Mouse (Mus musculus): ENCODE results near the gene Ubtd2. TPM values are rescaled to one million over a fixed set of nuclear protein-coding genes. Genes with fewer than 3 reads are reported as not detected.

Gene Ubtd2
- polyA plus RNA-seq, 1 experiment from 2014 or later = 61.4 TPM

- Histone ChIP-seq H3K4me1 (ENCODE audit: control insufficient read depth, insufficient read depth, low read length) (no peaks in the 10 kb centered on the region), H3K9ac (ENCODE audit: low read length) (no peak overlapping the region), H3K27ac (ENCODE audit: low read depth, low read length) (no peak overlapping the region), H3K27me3 (ENCODE audit: control insufficient read depth, insufficient read depth, low read length) (no peaks in the 10 kb centered on the region), H3K4me3 (ENCODE audit: low read depth, low read length) (no peak overlapping the region), H3K9me3 (ENCODE audit: control insufficient read depth, low read length) (no peaks in the 10 kb centered on the region), H3K36me3 (ENCODE audit: control insufficient read depth, insufficient read depth, low read length) (no peaks in the 10 kb centered on the region), H3K4me2 (ENCODE audit: low read depth) (no peak overlapping the region)
- DNase-seq (ENCODE audit: low spot score) (no peak), ATAC-seq (ENCODE audit: insufficient read depth, low FRiP score, low TSS enrichment) (no peak)
- WGBS = 81% methylated on average over 2 of the region's 2 CpGs
These were observed 26.4 kb downstream of the Ubtd2 start for GRCm38 (mm10) chr11:32481525-32481924.

GRCm38 (mm10) chr11:32485290-32485689 is 30.1 kb downstream of the Ubtd2 start:
- Histone ChIP-seq H3K36me3 (ENCODE audit: control insufficient read depth, insufficient read depth, low read length) (no peaks in the 10 kb centered on the region), H3K9ac (ENCODE audit: low read length) (no peak overlapping the region), H3K27me3 (ENCODE audit: control insufficient read depth, insufficient read depth, low read length) (no peaks in the 10 kb centered on the region), H3K4me3 (ENCODE audit: low read depth, low read length) (no peak overlapping the region), H3K27ac (ENCODE audit: low read depth, low read length) (no peak overlapping the region), H3K9me3 (ENCODE audit: control insufficient read depth, low read length) (no peaks in the 10 kb centered on the region), H3K4me2 (ENCODE audit: low read depth) (no peak overlapping the region), H3K4me1 (ENCODE audit: control insufficient read depth, insufficient read depth, low read length) (no peaks in the 10 kb centered on the region)
- DNase-seq (ENCODE audit: low spot score) (no peak), ATAC-seq (ENCODE audit: insufficient read depth, low FRiP score, low TSS enrichment) (no peak)
- whole genome bisulfite sequencing = 72% methylated on average over 3 of the region's 3 CpGs

- ATAC-seq (ENCODE audit: insufficient read depth, low FRiP score, low TSS enrichment) = no peak
- no peaks in the 10 kb centered on the region for H3K36me3 ChIP-seq (ENCODE audit: control insufficient read depth, insufficient read depth, low read length)
These were observed 31.5 kb downstream of the Ubtd2 start for GRCm38 (mm10) chr11:32486621-32487020.

GRCm38 (mm10) chr11:32487501-32487900 is 32.3 kb downstream of the Ubtd2 start:
- no peak overlapping the region for H3K9ac ChIP-seq (ENCODE audit: low read length)
- DNase-seq (ENCODE audit: low spot score) (no peak), ATAC-seq (ENCODE audit: insufficient read depth, low FRiP score, low TSS enrichment) (no peak)
- H3K27ac ChIP-seq (ENCODE audit: low read depth, low read length) = no peak overlapping the region
- H3K9me3 ChIP-seq (ENCODE audit: control insufficient read depth, low read length) = no peaks in the 10 kb centered on the region
- no peak overlapping the region for H3K4me3 ChIP-seq (ENCODE audit: low read depth, low read length)
- H3K27me3 ChIP-seq (ENCODE audit: control insufficient read depth, insufficient read depth, low read length) = no peaks in the 10 kb centered on the region
- 90% methylated on average over 3 of the region's 3 CpGs for WGBS
- no peaks in the 10 kb centered on the region for H3K4me1 ChIP-seq (ENCODE audit: control insufficient read depth, insufficient read depth, low read length)
- H3K36me3 ChIP-seq (ENCODE audit: control insufficient read depth, insufficient read depth, low read length) = no peaks in the 10 kb centered on the region
- H3K4me2 ChIP-seq (ENCODE audit: low read depth) = no peak overlapping the region

More at GRCm38 (mm10) chr11:32486621-32487020, 31.5 kb downstream of the Ubtd2 start:
- Histone ChIP-seq H3K4me2 (ENCODE audit: low read depth) (no peak overlapping the region), H3K4me3 (ENCODE audit: low read depth, low read length) (no peak overlapping the region), H3K4me1 (ENCODE audit: control insufficient read depth, insufficient read depth, low read length) (no peaks in the 10 kb centered on the region), H3K27me3 (ENCODE audit: control insufficient read depth, insufficient read depth, low read length) (no peaks in the 10 kb centered on the region), H3K27ac (ENCODE audit: low read depth, low read length) (no peak overlapping the region), H3K9me3 (ENCODE audit: control insufficient read depth, low read length) (no peaks in the 10 kb centered on the region), H3K9ac (ENCODE audit: low read length) (no peak overlapping the region)
- WGBS = 73% methylated on average over 3 of the region's 3 CpGs
- DNase-seq (ENCODE audit: low spot score) = no peak

GRCm38 (mm10) chr11:32488344-32488743 is 33.2 kb downstream of the Ubtd2 start:
- Histone ChIP-seq H3K36me3 (ENCODE audit: control insufficient read depth, insufficient read depth, low read length) (no peaks in the 10 kb centered on the region), H3K4me3 (ENCODE audit: low read depth, low read length) (no peak overlapping the region), H3K27me3 (ENCODE audit: control insufficient read depth, insufficient read depth, low read length) (no peaks in the 10 kb centered on the region), H3K4me2 (ENCODE audit: low read depth) (no peak overlapping the region), H3K4me1 (ENCODE audit: control insufficient read depth, insufficient read depth, low read length) (no peaks in the 10 kb centered on the region), H3K9ac (ENCODE audit: low read length) (no peak overlapping the region), H3K27ac (ENCODE audit: low read depth, low read length) (no peak overlapping the region), H3K9me3 (ENCODE audit: control insufficient read depth, low read length) (no peaks in the 10 kb centered on the region)
- ATAC-seq (ENCODE audit: insufficient read depth, low FRiP score, low TSS enrichment) (no peak), DNase-seq (ENCODE audit: low spot score) (no peak)

- 89% methylated on average over 5 of the region's 5 CpGs for WGBS
- H3K4me3 ChIP-seq (ENCODE audit: low read depth, low read length) = no peak overlapping the region
- ATAC-seq (ENCODE audit: insufficient read depth, low FRiP score, low TSS enrichment) = no peak
These were observed 33.9 kb downstream of the Ubtd2 start for GRCm38 (mm10) chr11:32488808-32489670.

GRCm38 (mm10) chr11:32491079-32491478 is 35.9 kb downstream of the Ubtd2 start:
- 96% methylated on average over 2 of the region's 2 CpGs for WGBS
- H3K4me1 ChIP-seq (ENCODE audit: control insufficient read depth, insufficient read depth, low read length) = no peaks in the 10 kb centered on the region
- H3K27me3 ChIP-seq (ENCODE audit: control insufficient read depth, insufficient read depth, low read length) = no peaks in the 10 kb centered on the region
- no peak overlapping the region for H3K4me2 ChIP-seq (ENCODE audit: low read depth)
- DNase-seq (ENCODE audit: low spot score) (no peak), ATAC-seq (ENCODE audit: insufficient read depth, low FRiP score, low TSS enrichment) (no peak)
- H3K27ac ChIP-seq (ENCODE audit: low read depth, low read length) = no peak overlapping the region
- no peaks in the 10 kb centered on the region for H3K36me3 ChIP-seq (ENCODE audit: control insufficient read depth, insufficient read depth, low read length)
- no peaks in the 10 kb centered on the region for H3K9me3 ChIP-seq (ENCODE audit: control insufficient read depth, low read length)
- no peak overlapping the region for H3K9ac ChIP-seq (ENCODE audit: low read length)
- H3K4me3 ChIP-seq (ENCODE audit: low read depth, low read length) = no peak overlapping the region

More at GRCm38 (mm10) chr11:32488808-32489670, 33.9 kb downstream of the Ubtd2 start:
- Histone ChIP-seq H3K9ac (ENCODE audit: low read length) (no peak overlapping the region), H3K27me3 (ENCODE audit: control insufficient read depth, insufficient read depth, low read length) (no peaks in the 10 kb centered on the region), H3K4me2 (ENCODE audit: low read depth) (no peak overlapping the region), H3K9me3 (ENCODE audit: control insufficient read depth, low read length) (no peaks in the 10 kb centered on the region), H3K4me1 (ENCODE audit: control insufficient read depth, insufficient read depth, low read length) (no peaks in the 10 kb centered on the region), H3K27ac (ENCODE audit: low read depth, low read length) (no peak overlapping the region), H3K36me3 (ENCODE audit: control insufficient read depth, insufficient read depth, low read length) (no peaks in the 10 kb centered on the region)
- no peak for DNase-seq (ENCODE audit: low spot score)

- Histone ChIP-seq H3K9ac (ENCODE audit: low read length) (no peak overlapping the region), H3K4me1 (ENCODE audit: control insufficient read depth, insufficient read depth, low read length) (no peaks in the 10 kb centered on the region), H3K9me3 (ENCODE audit: control insufficient read depth, low read length) (no peaks in the 10 kb centered on the region), H3K4me2 (ENCODE audit: low read depth) (no peak overlapping the region), H3K27me3 (ENCODE audit: control insufficient read depth, insufficient read depth, low read length) (no peaks in the 10 kb centered on the region), H3K27ac (ENCODE audit: low read depth, low read length) (no peak overlapping the region), H3K4me3 (ENCODE audit: low read depth, low read length) (no peak overlapping the region), H3K36me3 (ENCODE audit: control insufficient read depth, insufficient read depth, low read length) (no peaks in the 10 kb centered on the region)
- DNase-seq (ENCODE audit: low spot score) (no peak), ATAC-seq (ENCODE audit: insufficient read depth, low FRiP score, low TSS enrichment) (no peak)
These were observed 38.1 kb downstream of the Ubtd2 start for GRCm38 (mm10) chr11:32493312-32493711.

- no peak overlapping the region for H3K4me2 ChIP-seq (ENCODE audit: low read depth)
- H3K4me1 ChIP-seq (ENCODE audit: control insufficient read depth, insufficient read depth, low read length) = no peaks in the 10 kb centered on the region
- no peak overlapping the region for H3K4me3 ChIP-seq (ENCODE audit: low read depth, low read length)
- no peaks in the 10 kb centered on the region for H3K36me3 ChIP-seq (ENCODE audit: control insufficient read depth, insufficient read depth, low read length)
- no peaks in the 10 kb centered on the region for H3K27me3 ChIP-seq (ENCODE audit: control insufficient read depth, insufficient read depth, low read length)
- no peak overlapping the region for H3K27ac ChIP-seq (ENCODE audit: low read depth, low read length)
- no peaks in the 10 kb centered on the region for H3K9me3 ChIP-seq (ENCODE audit: control insufficient read depth, low read length)
- DNase-seq (ENCODE audit: low spot score) (no peak), ATAC-seq (ENCODE audit: insufficient read depth, low FRiP score, low TSS enrichment) (no peak)
- no peak overlapping the region for H3K9ac ChIP-seq (ENCODE audit: low read length)
- 92% methylated on average over 2 of the region's 2 CpGs for WGBS
These were observed 40.1 kb downstream of the Ubtd2 start for GRCm38 (mm10) chr11:32495283-32495682.
